Mouse (Mus musculus): ENCODE measurements around the gene Por.

DNA sequence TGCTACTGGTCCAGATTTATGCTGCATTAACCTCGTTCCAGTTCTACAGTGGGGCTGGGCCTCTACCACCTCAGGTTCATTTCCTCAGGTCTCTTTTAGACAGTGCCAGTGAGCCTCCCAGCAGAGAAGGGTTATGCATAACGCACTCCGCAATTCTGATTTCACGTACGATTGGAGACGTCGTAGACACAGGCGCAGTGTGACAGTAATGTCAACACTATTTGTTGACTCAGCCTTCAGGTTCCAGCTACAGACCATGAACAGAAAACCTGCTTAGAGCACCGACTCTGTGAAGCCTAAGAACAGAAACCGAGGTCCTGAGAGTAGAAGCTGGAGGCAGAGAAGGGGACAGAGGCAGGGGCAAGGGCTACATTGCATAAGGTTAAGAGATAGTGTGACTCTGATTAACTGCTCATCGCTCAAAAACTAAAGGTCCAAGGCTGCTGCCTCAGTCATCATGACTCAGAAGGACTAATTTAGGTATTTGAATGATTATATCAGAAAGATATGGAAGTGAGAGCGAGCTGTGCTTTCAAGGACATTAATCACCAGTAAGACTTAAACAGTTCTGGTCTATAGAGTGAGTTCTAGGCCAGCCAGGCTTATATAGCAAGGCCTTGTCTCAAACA is 13.2 kb downstream of the Por start:
- no peak for TF ChIP-seq POLR2A (IDR thresholded peaks at IDR 0.05; ENCODE audit: low read depth, low read length)
- no peak for TF ChIP-seq CTCF (conservative IDR thresholded peaks at IDR 0.05; ENCODE audit: insufficient read depth, insufficient read length, low read depth, low read length)

Measured in kidney, adult 2 months (tissue).